Mouse (Mus musculus) kidney, embryonic 15.5 days (tissue): Measurements from ENCODE around the gene Pilrb2. TPM values are rescaled to one million over a fixed set of nuclear protein-coding genes. Genes with fewer than 3 reads are reported as not detected.
"Not testable (repeated sequence)": the region's sequence is repeated elsewhere in the genome, so short reads cannot be mapped to it uniquely, and the experiment has no call there.

Experiments used
- ATAC-seq: fragments of 200-750 bp; cut with Nextera tagmentation; replicated peaks from 2 replicates; pipeline ENCODE4 v1.8.0; 2017; ENCODE audit warnings: moderate TSS enrichment; ENCODE audit not compliant: low FRiP score
- H3K27ac ChIP-seq: fragments of 300-500 bp; sonication (generic); 2 replicates; pipeline ENCODE4 v1.5.1; 2015; ENCODE audit warnings: mild to moderate bottlenecking, inconsistent platforms
- H3K27me3 ChIP-seq: fragments of 300-500 bp; sonication (generic); 2 replicates; pipeline ENCODE4 v1.6.1; 2015; ENCODE audit warnings: inconsistent platforms
- H3K36me3 ChIP-seq: fragments of 300-500 bp; sonication (generic); 2 replicates; pipeline ENCODE4 v1.6.1; 2015; ENCODE audit warnings: inconsistent platforms
- H3K4me1 ChIP-seq: fragments of 300-500 bp; sonication (generic); 2 replicates; pipeline ENCODE4 v1.6.1; 2015; ENCODE audit warnings: inconsistent platforms
- H3K4me2 ChIP-seq: fragments of 300-500 bp; sonication (generic); 2 replicates; pipeline ENCODE4 v1.6.1; 2015; ENCODE audit warnings: moderate library complexity, mild to moderate bottlenecking, inconsistent platforms
- H3K4me3 ChIP-seq: fragments of 300-500 bp; sonication (generic); replicated peaks from 2 replicates; pipeline ENCODE4 v1.5.1; 2015; ENCODE audit warnings: mild to moderate bottlenecking, inconsistent platforms
- H3K9ac ChIP-seq: fragments of 300-500 bp; sonication (generic); 2 replicates; pipeline ENCODE4 v1.6.1; 2015; ENCODE audit warnings: mild to moderate bottlenecking, inconsistent platforms
- H3K9me3 ChIP-seq: fragments of 300-500 bp; sonication (generic); replicated peaks from 2 replicates; pipeline ENCODE4 v1.6.1; 2016; ENCODE audit warnings: inconsistent platforms
- WGBS: fragments of 180-500 bp; shearing (Covaris S2); methylation state at CpG from one replicate; pipeline ENCODE4 v1.1.7; 2015; ENCODE audit warnings: mixed read lengths; 5-methylcytosine and 5-hydroxymethylcytosine counted together
- polyA plus RNA-seq: library from polyadenylated mRNA; unstranded; fragments of >200 nt; fragmentation: Nextera tagmentation; extraction: Ambion mirVana; gene quantifications from 2 replicates; pipeline ENCODE4 v1.2.1, GENCODE M21; 2015

Gene Pilrb2
- 0.54 and 1.1 TPM in 2 replicates for polyA plus RNA-seq

DNA sequence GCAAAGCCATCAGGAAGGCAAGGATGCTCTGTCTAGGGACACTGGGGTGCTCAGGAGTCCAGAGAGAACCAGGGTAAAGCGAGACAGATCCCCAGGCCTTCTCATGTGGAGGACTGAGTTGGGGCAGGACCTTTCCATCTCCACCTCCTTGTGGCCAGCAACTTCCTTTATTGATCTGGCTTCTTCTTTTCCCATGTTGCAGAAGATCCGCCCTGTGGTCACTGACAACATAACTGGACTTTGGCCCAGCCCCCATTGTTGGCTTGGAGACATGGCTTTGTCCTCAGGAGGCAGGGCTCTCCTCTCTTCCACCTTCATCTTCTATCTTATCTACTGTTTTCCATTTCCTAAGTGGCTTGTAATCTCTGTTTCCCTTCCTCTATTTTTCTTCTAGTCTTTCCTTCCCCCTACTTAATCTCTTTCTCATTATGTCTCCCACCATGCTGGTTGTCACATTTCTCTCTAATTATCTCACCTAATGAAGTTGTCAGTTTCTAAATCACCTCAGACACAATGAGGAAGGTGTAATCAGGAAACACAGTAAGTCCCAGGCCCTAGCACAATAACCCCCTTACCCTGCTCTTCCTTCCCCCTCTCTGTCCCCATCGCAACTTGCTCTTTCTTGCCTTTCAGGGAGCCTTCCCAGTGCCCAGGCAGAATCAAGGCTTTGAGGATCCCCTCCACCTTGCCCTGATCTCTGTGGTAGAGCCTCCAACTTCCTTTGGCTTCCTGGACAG is at the start of gene Pilrb2:
Pilrb2 (minus strand) TSS at position 172 of the 737 bp plus-strand sequence.
- H3K9ac ChIP-seq, H3K9me3 ChIP-seq, H3K27me3 ChIP-seq, H3K4me1 ChIP-seq, H3K4me3 ChIP-seq, ATAC-seq, H3K4me2 ChIP-seq, H3K36me3 ChIP-seq, H3K27ac ChIP-seq: not testable (repeated sequence)
- 58% methylated on average over 3 of the region's 3 CpGs for WGBS

DNA sequence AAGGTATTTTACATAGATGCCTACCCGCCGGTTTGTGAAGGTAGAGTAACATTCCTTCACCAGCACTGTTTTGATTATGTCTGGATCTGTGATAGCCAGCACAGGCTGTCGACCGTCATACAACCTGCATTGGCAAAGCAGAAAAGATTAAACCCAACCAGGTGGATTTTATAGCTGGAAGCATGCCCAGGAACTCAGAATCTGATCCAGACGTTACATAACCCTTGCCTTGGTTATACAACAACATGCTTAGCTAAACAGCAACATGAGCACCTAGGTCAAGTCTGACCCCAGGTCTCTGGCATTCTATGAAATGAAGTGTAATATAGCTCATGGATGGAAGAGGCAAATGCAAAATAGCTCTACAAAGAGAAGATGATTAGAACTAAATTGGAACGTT is 43.9 kb upstream of the Pilrb2 start:
- Histone ChIP-seq H3K4me3 (no peak overlapping the region), H3K27me3 (0 out of 2 replicates have a peak, but pooled peaks cover 1% of the 10 kb centered on the region), H3K9me3 (no peaks in the 10 kb centered on the region), H3K4me2 (no peak overlapping the region), H3K36me3 (no peaks in the 10 kb centered on the region), H3K4me1 (no peaks in the 10 kb centered on the region), H3K27ac (no peak overlapping the region), H3K9ac (no peak overlapping the region)
- 72% methylated on average over 6 of the region's 6 CpGs for WGBS
- no peak for ATAC-seq

DNA sequence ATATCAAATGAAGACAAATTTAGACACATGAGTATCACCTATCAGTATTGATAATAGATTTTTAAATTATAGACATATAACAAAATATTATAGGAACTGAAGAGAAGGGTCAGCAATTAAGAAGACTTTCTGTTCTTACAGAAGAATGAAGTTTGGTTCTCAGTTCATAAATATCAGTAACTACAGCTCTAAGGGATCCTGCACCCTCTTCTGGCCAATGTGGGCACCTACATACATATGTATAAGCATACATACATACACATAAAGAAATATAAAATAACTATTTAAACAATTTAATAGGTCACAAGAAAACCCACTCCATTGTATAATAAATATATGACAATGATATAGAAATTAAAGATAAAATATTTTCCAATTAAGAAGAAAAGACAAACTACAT is 42.9 kb upstream of the Pilrb2 start:
- Histone ChIP-seq H3K4me3 (no peak overlapping the region), H3K4me2 (no peak overlapping the region), H3K27me3 (no peaks in the 10 kb centered on the region), H3K9me3 (no peaks in the 10 kb centered on the region), H3K27ac (no peak overlapping the region), H3K36me3 (no peaks in the 10 kb centered on the region), H3K4me1 (no peaks in the 10 kb centered on the region), H3K9ac (no peak overlapping the region)
- no peak for ATAC-seq

DNA sequence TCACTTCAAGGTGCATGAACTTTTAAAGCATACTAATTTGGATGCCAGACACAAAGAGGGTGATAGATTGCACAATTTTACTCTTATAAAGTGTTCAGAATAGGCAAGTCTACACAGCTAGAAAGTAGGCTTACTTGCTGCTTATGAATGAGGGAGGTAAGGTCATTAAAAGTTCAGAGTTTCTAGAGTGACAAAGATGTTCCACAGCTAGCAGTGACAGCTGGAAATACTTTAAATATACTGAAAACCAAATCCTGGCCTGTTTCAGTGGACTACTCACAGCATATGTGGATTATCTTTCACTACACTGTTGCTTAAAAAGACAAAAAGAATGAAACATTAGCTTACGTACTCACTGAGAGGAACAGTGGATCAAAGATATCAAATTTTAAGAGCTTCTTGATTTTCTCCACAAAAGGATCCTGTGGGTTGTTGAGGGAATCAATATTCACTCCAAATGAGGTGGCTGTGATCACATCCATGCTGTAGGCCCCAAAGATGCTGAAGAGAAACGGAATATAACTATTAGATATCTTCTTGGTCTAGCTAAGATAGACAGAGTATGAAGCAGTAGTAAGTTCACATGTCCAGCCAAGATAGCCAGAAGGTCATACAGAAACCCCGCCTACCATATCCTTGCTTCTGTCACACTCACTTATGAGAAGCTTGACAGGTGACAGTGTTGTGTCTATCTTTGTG is 38.1 kb upstream of the Pilrb2 start:
- no peaks in the 10 kb centered on the region for H3K9me3 ChIP-seq
- no peak overlapping the region for H3K27ac ChIP-seq
- no peaks in the 10 kb centered on the region for H3K4me1 ChIP-seq
- H3K4me3 ChIP-seq: no peak overlapping the region
- WGBS: 73% methylated on average over 3 of the region's 3 CpGs
- no peak overlapping the region for H3K4me2 ChIP-seq
- no peak for ATAC-seq
- H3K27me3 ChIP-seq: no peaks in the 10 kb centered on the region
- no peak overlapping the region for H3K9ac ChIP-seq
- no peaks in the 10 kb centered on the region for H3K36me3 ChIP-seq

DNA sequence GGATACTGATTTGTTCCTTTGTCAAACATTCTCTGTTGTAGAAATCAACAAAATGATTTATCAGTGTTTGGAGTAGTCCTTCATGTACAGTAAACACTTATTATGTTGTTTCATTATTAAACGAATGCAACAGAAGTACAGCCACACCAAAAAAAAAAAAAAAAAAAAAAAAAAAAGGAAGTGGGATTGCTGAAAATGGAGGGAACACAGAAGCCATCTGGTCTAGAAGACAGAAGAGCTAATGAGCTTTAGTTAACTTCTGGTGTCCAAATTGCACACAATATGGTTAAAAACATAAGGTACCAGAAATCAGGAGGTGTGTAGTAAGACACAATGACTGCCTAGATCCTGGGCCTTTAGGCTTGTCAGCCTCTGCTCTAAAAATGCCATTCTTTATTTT is 26.2 kb upstream of the Pilrb2 start:
- Histone ChIP-seq H3K27ac (no peak overlapping the region), H3K9me3 (no peaks in the 10 kb centered on the region), H3K4me3 (no peak overlapping the region), H3K4me1 (no peaks in the 10 kb centered on the region), H3K36me3 (no peaks in the 10 kb centered on the region), H3K27me3 (peaks cover 9% of the 10 kb centered on the region; the same call in 1 of the 2 replicates), H3K4me2 (no peak overlapping the region), H3K9ac (no peak overlapping the region)
- 70% methylated on average over 1 of the region's 1 CpGs for WGBS
- ATAC-seq: no peak

DNA sequence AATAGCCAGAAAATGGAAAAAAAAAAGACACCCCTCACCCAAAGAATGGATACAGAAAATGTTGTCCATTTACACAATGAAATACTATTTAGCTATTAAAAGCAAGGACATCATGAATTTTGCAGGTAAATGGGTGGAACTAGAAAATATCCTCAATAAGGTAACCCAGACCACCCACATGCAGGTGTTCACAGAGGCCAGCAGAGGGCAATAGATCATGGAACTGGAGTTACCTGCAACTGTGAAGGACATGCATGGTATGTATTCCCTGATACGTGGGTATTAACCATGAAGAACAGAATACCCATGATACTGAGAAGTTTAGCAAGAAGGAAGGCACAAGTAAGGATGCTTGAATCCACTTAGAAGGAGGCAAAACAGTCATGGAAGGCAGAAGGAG is 21.3 kb upstream of the Pilrb2 start:
- WGBS: 50% methylated on average over 1 of the region's 1 CpGs
- H3K4me2 ChIP-seq: no peak overlapping the region
- H3K9ac ChIP-seq: no peak overlapping the region
- no peak overlapping the region for H3K4me3 ChIP-seq
- 0 out of 2 replicates have a peak, but pooled peaks cover 9% of the 10 kb centered on the region for H3K27me3 ChIP-seq
- H3K27ac ChIP-seq: no peak overlapping the region
- no peaks in the 10 kb centered on the region for H3K4me1 ChIP-seq
- H3K36me3 ChIP-seq: no peaks in the 10 kb centered on the region
- ATAC-seq: no peak
- no peaks in the 10 kb centered on the region for H3K9me3 ChIP-seq

DNA sequence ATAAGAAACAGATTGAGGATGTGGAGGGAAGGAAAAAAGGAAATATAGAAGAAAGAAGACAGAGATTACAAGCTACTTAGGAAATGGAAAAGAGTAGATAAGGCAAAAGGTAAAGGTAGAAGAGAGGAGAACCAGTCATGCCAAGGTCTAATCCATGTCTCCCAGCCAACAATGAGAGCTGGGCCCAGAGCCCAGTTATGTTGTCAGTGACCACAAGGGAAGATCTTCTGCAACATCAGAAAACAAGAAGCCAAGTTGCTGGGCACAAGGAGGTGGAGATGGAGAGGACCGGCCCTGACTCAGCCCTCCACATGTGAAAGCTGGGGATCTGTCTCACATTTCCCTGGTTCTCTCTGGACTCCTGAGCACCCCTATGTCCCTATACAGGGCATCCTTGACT is 16.1 kb upstream of the Pilrb2 start:
- Histone ChIP-seq H3K36me3 (no peaks in the 10 kb centered on the region), H3K9me3 (no peaks in the 10 kb centered on the region), H3K9ac (no peak overlapping the region), H3K27ac (no peak overlapping the region), H3K4me2 (no peak overlapping the region), H3K4me1 (no peaks in the 10 kb centered on the region), H3K4me3 (no peak overlapping the region), H3K27me3 (no peaks in the 10 kb centered on the region)
- WGBS: 89% methylated on average over 1 of the region's 1 CpGs
- no peak for ATAC-seq

DNA sequence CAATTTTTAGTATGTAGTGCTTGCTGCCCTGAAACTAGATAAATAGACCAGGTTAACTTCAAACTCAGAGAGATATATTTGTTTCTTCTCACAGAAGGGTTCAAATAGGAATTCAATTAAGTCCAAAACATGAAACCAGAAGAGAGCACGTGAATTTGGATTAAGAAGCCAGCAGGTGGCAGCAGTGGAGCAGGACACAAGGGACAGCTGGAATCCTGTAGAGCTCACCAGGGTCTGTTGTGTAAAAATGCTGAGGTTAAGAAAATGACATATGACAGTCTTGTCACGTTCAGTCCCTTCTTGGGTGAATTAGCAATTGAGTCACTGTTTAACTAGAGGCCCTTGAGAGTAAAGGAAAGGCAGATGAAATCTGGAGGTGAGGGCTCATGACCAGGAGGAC is 14.3 kb upstream of the Pilrb2 start:
- 5% methylated on average over 2 of the region's 2 CpGs for WGBS
- no peak overlapping the region for H3K4me2 ChIP-seq
- no peaks in the 10 kb centered on the region for H3K27me3 ChIP-seq
- no peaks in the 10 kb centered on the region for H3K9me3 ChIP-seq
- no peaks in the 10 kb centered on the region for H3K4me1 ChIP-seq
- no peak overlapping the region for H3K27ac ChIP-seq
- no peak overlapping the region for H3K9ac ChIP-seq
- H3K36me3 ChIP-seq: no peaks in the 10 kb centered on the region
- no peak overlapping the region for H3K4me3 ChIP-seq
- no peak for ATAC-seq

DNA sequence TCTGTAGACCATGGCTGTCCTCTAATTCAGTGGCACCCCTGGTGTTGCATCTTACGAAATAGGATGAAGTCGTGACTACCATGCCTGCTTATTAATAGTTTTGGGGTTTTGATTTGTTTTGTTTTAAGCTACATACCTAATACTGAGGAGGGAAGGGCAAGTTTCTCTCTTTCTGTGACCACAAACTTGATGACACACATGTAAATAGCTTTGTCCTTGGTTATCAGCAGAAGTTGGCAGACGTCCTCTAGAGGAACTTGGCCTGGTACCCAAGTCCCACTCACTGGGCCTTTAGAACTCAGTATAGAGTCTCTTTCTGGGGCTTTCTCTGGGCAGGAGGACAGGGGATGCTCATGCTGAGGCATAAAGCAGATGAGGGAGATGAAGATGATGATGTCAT is 11.7 kb upstream of the Pilrb2 start:
- no peak overlapping the region for H3K4me3 ChIP-seq
- H3K27me3 ChIP-seq: no peaks in the 10 kb centered on the region
- H3K4me1 ChIP-seq: no peaks in the 10 kb centered on the region
- ATAC-seq: no peak
- no peak overlapping the region for H3K9ac ChIP-seq
- H3K4me2 ChIP-seq: no peak overlapping the region
- H3K36me3 ChIP-seq: no peaks in the 10 kb centered on the region
- H3K27ac ChIP-seq: no peak overlapping the region
- no peaks in the 10 kb centered on the region for H3K9me3 ChIP-seq
- 79% methylated on average over 3 of the region's 3 CpGs for WGBS

DNA sequence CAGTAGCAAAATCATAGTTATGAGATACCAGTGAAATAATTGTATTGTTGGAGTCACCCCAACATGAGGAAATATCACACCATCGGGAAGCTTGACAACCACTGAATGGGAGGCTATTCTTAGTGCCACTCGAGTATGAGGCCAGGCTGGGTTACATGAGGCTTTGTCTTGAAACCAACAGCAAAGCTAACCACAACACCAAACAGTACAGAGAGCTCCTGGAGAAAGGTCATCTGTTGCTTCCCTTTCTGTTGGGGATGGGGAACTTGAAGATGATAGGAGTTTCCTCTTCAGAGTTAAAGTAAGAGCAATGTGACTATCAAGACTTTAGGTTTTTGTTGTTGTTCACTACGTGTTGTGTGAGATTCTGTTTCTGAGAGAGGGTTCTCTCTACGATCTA is 11.3 kb upstream of the Pilrb2 start:
- H3K9ac ChIP-seq: no peak overlapping the region
- H3K4me3 ChIP-seq: no peak overlapping the region
- ATAC-seq: no peak
- H3K36me3 ChIP-seq: no peaks in the 10 kb centered on the region
- H3K4me1 ChIP-seq: no peaks in the 10 kb centered on the region
- no peaks in the 10 kb centered on the region for H3K27me3 ChIP-seq
- 77% methylated on average over 4 of the region's 4 CpGs for WGBS
- no peak overlapping the region for H3K4me2 ChIP-seq
- no peaks in the 10 kb centered on the region for H3K9me3 ChIP-seq
- no peak overlapping the region for H3K27ac ChIP-seq

DNA sequence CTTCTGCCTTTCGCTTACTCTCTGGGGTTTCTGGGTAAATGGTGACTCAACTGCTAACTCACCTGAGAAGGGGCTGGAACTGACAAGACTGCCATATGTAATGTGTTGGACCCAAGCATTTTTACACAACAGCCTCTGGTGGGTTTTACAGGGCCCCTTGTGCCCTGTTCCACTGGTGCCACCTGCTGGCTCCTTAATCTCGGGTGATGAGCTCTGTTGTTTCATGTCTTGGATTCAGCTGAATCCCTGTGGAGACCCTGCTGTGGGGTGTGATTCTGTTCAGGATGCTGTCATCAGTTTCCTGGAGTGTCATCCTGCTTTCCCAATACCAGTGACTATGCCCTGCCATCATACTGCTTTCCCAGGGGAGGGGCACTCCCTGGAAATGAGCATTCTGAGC is 6.2 kb upstream of the Pilrb2 start:
- no peak overlapping the region for H3K27ac ChIP-seq
- H3K9me3 ChIP-seq: no peaks in the 10 kb centered on the region
- H3K4me1 ChIP-seq: no peaks in the 10 kb centered on the region
- ATAC-seq: no peak
- no peak overlapping the region for H3K4me3 ChIP-seq
- no peaks in the 10 kb centered on the region for H3K27me3 ChIP-seq
- no peak overlapping the region for H3K4me2 ChIP-seq
- H3K36me3 ChIP-seq: no peaks in the 10 kb centered on the region
- no peak overlapping the region for H3K9ac ChIP-seq
- WGBS: 56% methylated on average over 2 of the region's 2 CpGs

DNA sequence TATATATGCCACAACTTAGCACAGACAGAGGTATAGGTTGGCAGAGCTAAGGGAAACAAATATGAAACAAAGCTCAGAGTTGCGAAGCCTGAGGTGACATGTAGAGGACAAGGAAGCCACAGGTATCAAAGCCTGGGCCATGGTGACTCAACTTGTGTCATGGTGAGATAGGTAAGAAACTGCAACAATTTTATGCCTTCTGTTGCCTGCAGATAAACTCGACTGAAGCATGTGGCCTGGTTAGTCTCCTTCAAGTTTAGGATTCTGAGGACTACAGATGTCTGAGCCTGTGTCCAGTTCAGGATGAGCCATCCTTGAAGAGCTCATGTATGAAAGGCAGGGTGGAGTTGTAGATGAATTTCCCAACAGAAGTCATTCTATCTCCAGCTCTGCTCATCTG is 3.4 kb upstream of the Pilrb2 start:
- no peak overlapping the region for H3K4me3 ChIP-seq
- WGBS: 80% methylated on average over 2 of the region's 2 CpGs
- no peak overlapping the region for H3K9ac ChIP-seq
- no peak overlapping the region for H3K27ac ChIP-seq
- H3K4me1 ChIP-seq: no peaks in the 10 kb centered on the region
- H3K27me3 ChIP-seq: no peaks in the 10 kb centered on the region
- H3K36me3 ChIP-seq: no peaks in the 10 kb centered on the region
- no peak for ATAC-seq
- H3K4me2 ChIP-seq: no peak overlapping the region
- no peaks in the 10 kb centered on the region for H3K9me3 ChIP-seq

DNA sequence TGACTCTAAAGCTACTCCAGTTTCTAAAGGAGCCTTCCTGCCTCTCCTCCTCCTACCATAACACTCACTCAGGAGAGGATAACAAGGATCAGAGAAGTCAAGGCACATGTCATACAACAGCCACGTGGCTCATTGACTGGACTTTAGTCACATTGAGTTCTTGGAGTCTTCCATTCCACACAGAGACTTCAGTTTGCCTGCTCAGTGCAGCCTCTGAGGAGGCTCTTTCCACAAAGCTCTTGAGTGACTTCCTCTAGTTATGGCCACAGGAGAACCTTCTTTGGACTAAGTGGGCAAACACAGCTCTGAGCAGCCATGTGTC is 727 bp upstream of the Pilrb2 start:
- not testable (repeated sequence) for H3K9ac ChIP-seq, H3K4me2 ChIP-seq, H3K4me1 ChIP-seq, H3K27ac ChIP-seq, H3K9me3 ChIP-seq, H3K27me3 ChIP-seq, ATAC-seq, H3K4me3 ChIP-seq, H3K36me3 ChIP-seq
- WGBS: 50% methylated on average over 1 of the region's 1 CpGs
